Mouse (Mus musculus) liver, postnatal 0 days (tissue): ENCODE measurements around the gene Gcnt1. TPM values are rescaled to one million over a fixed set of nuclear protein-coding genes. Genes with fewer than 3 reads are reported as not detected.

Source experiments
- ATAC-seq: fragments of 200-750 bp; cut with Nextera tagmentation; 2 replicates; pipeline ENCODE4 v1.8.0; 2017; ENCODE audit warnings: mild to moderate bottlenecking, moderate library complexity
- DNase-seq: peaks from one replicate; pipeline ENCODE4 v3.0.0-alpha.2; 2016
- H3K27ac ChIP-seq: fragments of 300-500 bp; sonication (generic); 2 replicates; pipeline ENCODE4 v1.5.1; 2014; ENCODE audit warnings: antibody characterized with exemption, moderate library complexity, mild to moderate bottlenecking, low read depth
- H3K27me3 ChIP-seq: fragments of 300-500 bp; sonication (generic); 2 replicates; pipeline ENCODE4 v1.6.1; 2014; ENCODE audit warnings: low read length, control low read depth, mixed read lengths; ENCODE audit not compliant: insufficient read depth
- H3K36me3 ChIP-seq: fragments of 300-500 bp; sonication (generic); replicated peaks from 2 replicates; pipeline ENCODE4 v1.6.1; 2014; ENCODE audit warnings: mild to moderate bottlenecking, control low read depth, low read length, moderate library complexity, mixed read lengths; ENCODE audit not compliant: insufficient read depth
- H3K4me1 ChIP-seq: fragments of 300-500 bp; sonication (generic); 2 replicates; pipeline ENCODE4 v1.6.1; 2014; ENCODE audit warnings: antibody characterized with exemption, mild to moderate bottlenecking, control low read depth; ENCODE audit not compliant: insufficient read depth
- H3K4me2 ChIP-seq: fragments of 300-500 bp; sonication (generic); 2 replicates; pipeline ENCODE4 v1.6.1; 2014; ENCODE audit warnings: low read depth, mild to moderate bottlenecking, low read length, moderate library complexity, mixed read lengths
- H3K4me3 ChIP-seq: fragments of 300-500 bp; sonication (generic); 2 replicates; pipeline ENCODE4 v1.5.1; 2014; ENCODE audit warnings: low read depth, low read length
- H3K9ac ChIP-seq: fragments of 300-500 bp; sonication (generic); replicated peaks from 2 replicates; pipeline ENCODE4 v1.6.1; 2014; ENCODE audit warnings: mild to moderate bottlenecking, moderate library complexity
- H3K9me3 ChIP-seq: fragments of 300-500 bp; sonication (generic); 2 replicates; pipeline ENCODE4 v1.6.1; 2016; ENCODE audit warnings: mild to moderate bottlenecking, control low read depth, low read length, mixed read lengths
- CTCF ChIP-seq: sonication (generic); IDR thresholded peaks from 2 replicates; pipeline ENCODE4 v1.5.1; 2016; ENCODE audit warnings: antibody characterized with exemption, low read depth
- EP300 ChIP-seq: IDR thresholded peaks from 2 replicates; pipeline ENCODE4 v1.6.1; 2016; ENCODE audit warnings: antibody characterized with exemption, low read depth, mild to moderate bottlenecking
- WGBS: fragments of 180-500 bp; shearing (Covaris S2); extraction: QIAGEN DNeasy Blood & Tissue Kit; methylation state at CpG from one replicate; pipeline ENCODE4 v1.1.7; 2014; ENCODE audit not compliant: insufficient replicate concordance; 5-methylcytosine and 5-hydroxymethylcytosine counted together
- polyA plus RNA-seq: library from polyadenylated mRNA; unstranded; fragments of >200 nt; fragmentation: Nextera tagmentation; extraction: Ambion mirVana; gene quantifications from 2 replicates; pipeline ENCODE4 v1.2.1, GENCODE M21; 2015

The Gcnt1 gene
- polyA plus RNA-seq, 1 experiment from 2014 or later, result 7.1 TPM

GRCm38 (mm10) chr19:17354797-17355196 lies 17.8 kb downstream of the Gcnt1 start:
- 37% methylated on average over 4 of the region's 4 CpGs for WGBS
- peaks cover 28% of the 10 kb centered on the region for H3K4me1 ChIP-seq
- H3K27me3 ChIP-seq, result no peaks in the 10 kb centered on the region
- H3K36me3 ChIP-seq, result peaks cover 13% of the 10 kb centered on the region
- H3K9me3 ChIP-seq, result no peaks in the 10 kb centered on the region
- DNase-seq, result no peak
- H3K4me3 ChIP-seq, result peak overlapping the region; percentile 61
- H3K9ac ChIP-seq, result peak overlapping the region; percentile 76
- peak; percentile 53 for ATAC-seq
- peak overlapping the region; percentile 67 for H3K27ac ChIP-seq
- TF ChIP-seq CTCF (no peak), EP300 (peak; percentile 54; the same call in 1 of the 2 replicates)
- H3K4me2 ChIP-seq, result peak overlapping the region; percentile 67

DNA sequence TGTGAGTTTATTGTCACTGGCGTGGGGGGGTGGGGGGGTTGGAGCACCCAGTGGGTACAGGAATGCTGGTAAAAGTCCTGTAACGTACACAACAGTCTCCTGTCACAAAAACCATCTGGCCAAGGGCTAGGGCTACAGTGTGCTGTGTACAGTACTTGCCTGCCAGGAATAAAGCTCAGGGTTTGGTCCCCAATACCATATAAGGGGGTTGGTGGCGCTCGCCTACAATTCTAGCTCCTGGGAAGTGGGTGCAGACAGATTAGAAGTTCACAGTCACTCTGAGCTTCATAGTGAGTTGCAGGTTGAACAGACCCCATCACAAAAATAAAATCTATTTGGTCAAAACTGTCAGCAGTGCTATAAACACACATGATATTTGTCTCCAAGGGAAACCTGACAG lies 18.3 kb downstream of the Gcnt1 start:
- no peaks in the 10 kb centered on the region for H3K9me3 ChIP-seq
- 0 out of 2 replicates have a peak overlapping the region, but pooled peaks have one; percentile 67 for H3K27ac ChIP-seq
- DNase-seq (peak; percentile 21), ATAC-seq (peak; percentile 64)
- peaks cover 13% of the 10 kb centered on the region for H3K36me3 ChIP-seq
- TF ChIP-seq CTCF (peak; percentile 17; the same call in 1 of the 2 replicates), EP300 (no peak)
- 47% methylated on average over 4 of the region's 4 CpGs for WGBS
- H3K4me2 ChIP-seq, result peak overlapping the region; percentile 67
- peaks cover 23% of the 10 kb centered on the region for H3K4me1 ChIP-seq
- peak overlapping the region; percentile 76 for H3K9ac ChIP-seq
- H3K27me3 ChIP-seq, result no peaks in the 10 kb centered on the region
- H3K4me3 ChIP-seq, result peak overlapping the region; percentile 61

GRCm38 (mm10) chr19:17353727-17354126 lies 18.9 kb downstream of the Gcnt1 start:
- ATAC-seq (no peak), DNase-seq (no peak)
- Histone ChIP-seq H3K4me1 (peaks cover 20% of the 10 kb centered on the region), H3K4me3 (peak overlapping the region; percentile 61), H3K27ac (no peak overlapping the region), H3K4me2 (peak overlapping the region; percentile 67), H3K9me3 (no peaks in the 10 kb centered on the region), H3K9ac (no peak overlapping the region), H3K27me3 (no peaks in the 10 kb centered on the region), H3K36me3 (peaks cover 13% of the 10 kb centered on the region)
- WGBS, result 73% methylated on average over 8 of the region's 8 CpGs
- TF ChIP-seq EP300, result no peak
- no peak for TF ChIP-seq CTCF

GRCm38 (mm10) chr19:17347852-17348251 lies 24.8 kb downstream of the Gcnt1 start:
- WGBS, result 68% methylated on average over 2 of the region's 2 CpGs
- H3K27ac ChIP-seq, result no peak overlapping the region
- no peak overlapping the region for H3K4me2 ChIP-seq
- H3K9ac ChIP-seq, result no peak overlapping the region
- DNase-seq (no peak), ATAC-seq (no peak)
- H3K4me1 ChIP-seq, result peaks cover 24% of the 10 kb centered on the region
- H3K27me3 ChIP-seq, result no peaks in the 10 kb centered on the region
- H3K9me3 ChIP-seq, result no peaks in the 10 kb centered on the region
- no peak overlapping the region for H3K4me3 ChIP-seq
- TF ChIP-seq CTCF (no peak), EP300 (no peak)
- peaks cover 7% of the 10 kb centered on the region for H3K36me3 ChIP-seq

GRCm38 (mm10) chr19:17346716-17347474 lies 25.7 kb downstream of the Gcnt1 start:
- no peak for DNase-seq
- Histone ChIP-seq H3K27me3 (no peaks in the 10 kb centered on the region), H3K4me3 (no peak overlapping the region), H3K4me1 (peaks cover 21% of the 10 kb centered on the region), H3K27ac (0 out of 2 replicates have a peak overlapping the region, but pooled peaks have one; percentile 11), H3K9ac (no peak overlapping the region), H3K4me2 (no peak overlapping the region), H3K9me3 (no peaks in the 10 kb centered on the region), H3K36me3 (peaks cover 7% of the 10 kb centered on the region)
- 82% methylated on average over 3 of the region's 3 CpGs for WGBS
- ATAC-seq, result no peak
- TF ChIP-seq EP300 (no peak), CTCF (no peak)

- Histone ChIP-seq H3K9ac (no peak overlapping the region), H3K36me3 (peaks cover 1% of the 10 kb centered on the region; the same call in 1 of the 2 replicates), H3K4me2 (no peak overlapping the region), H3K4me3 (no peak overlapping the region), H3K9me3 (no peaks in the 10 kb centered on the region), H3K27me3 (no peaks in the 10 kb centered on the region), H3K4me1 (peaks cover 14% of the 10 kb centered on the region), H3K27ac (0 out of 2 replicates have a peak overlapping the region, but pooled peaks have one; percentile 1)
- TF ChIP-seq CTCF (no peak), EP300 (no peak)
- DNase-seq, result no peak
- 40% methylated on average over 7 of the region's 7 CpGs for WGBS
- 0 out of 2 replicates have a peak, but pooled peaks have one; percentile 29 for ATAC-seq
Observed at GRCm38 (mm10) chr19:17344881-17345280, 27.8 kb downstream of the Gcnt1 start.
